Mouse (Mus musculus) brain, embryonic 14.5 days (tissue): ENCODE measurements at regions not wholly inside any gene's neighbourhood (a gene's known extent, or its start where the extent isn't known, plus 50 kb on each side); places are given as distances from the start of the nearest gene placed in this dataset.

Source experiments
- CTCF ChIP-seq: fragments of 200-500 bp; IDR thresholded peaks from 2 replicates; pipeline ENCODE4 v1.5.1; 2012; ENCODE audit warnings: inconsistent platforms, mild to moderate bottlenecking, moderate library complexity, borderline replicate concordance; ENCODE audit not compliant: insufficient read depth, insufficient read length; ENCODE audit errors: extremely low read depth
- POLR2A ChIP-seq: fragments of 200-500 bp; IDR thresholded peaks from 2 replicates; pipeline ENCODE4 v1.6.1; 2012; ENCODE audit warnings: mild to moderate bottlenecking, inconsistent platforms, borderline replicate concordance; ENCODE audit not compliant: poor library complexity, insufficient read depth, insufficient read length, severe bottlenecking; ENCODE audit errors: extremely low read depth

DNA sequence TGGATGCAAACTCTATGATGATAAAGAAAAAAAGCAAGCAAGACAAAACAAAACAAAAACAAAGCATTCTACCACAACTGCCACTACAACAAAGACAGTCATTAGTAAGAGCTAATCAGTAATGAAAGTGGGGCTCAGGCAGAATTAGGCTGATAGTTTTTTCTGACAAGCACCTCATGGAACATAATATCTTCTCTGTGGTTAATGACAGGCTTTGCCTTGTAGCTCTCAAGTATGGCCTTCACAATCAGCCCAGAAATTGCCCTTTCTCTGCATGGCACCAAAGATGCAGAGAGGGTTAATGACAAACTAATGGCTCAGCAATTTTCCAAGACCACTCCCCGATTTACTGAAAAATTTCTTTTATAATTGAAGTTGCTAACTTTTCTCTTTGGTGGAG is 512.5 kb upstream of the Slc39a10 start:
- no peak for TF ChIP-seq POLR2A
- TF ChIP-seq CTCF = no peak
